Mouse (Mus musculus) c-Kit-negative CD71-positive TER-119-positive erythroid progenitor cells, embryonic 14.5 days (primary cell): ENCODE results near the gene Vmn1r27.

Experiments used
- DNase-seq: peaks from one replicate; pipeline ENCODE4 v3.0.0-alpha.2; 2013; ENCODE audit warnings: low read depth, low spot score

The Vmn1r27 gene

DNA sequence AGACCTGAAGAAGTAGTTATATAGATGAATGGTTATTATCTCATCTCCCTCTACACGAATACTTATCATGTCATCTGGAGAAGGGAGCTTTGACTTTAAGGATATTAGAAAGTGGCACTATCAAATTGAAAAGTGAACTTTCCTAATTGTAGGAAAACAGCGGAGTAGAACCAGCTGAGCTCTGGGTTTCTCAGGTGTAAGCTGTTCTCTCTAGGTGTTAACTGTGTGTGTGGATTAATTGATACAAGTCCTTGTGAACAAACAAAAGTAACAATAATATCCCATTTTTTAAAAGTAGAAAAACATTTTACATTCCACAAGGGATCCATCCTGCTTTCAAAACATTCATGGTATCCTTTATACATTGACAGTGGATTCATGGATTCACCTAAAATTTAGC is at the start of gene Vmn1r27:
Gene Vmn1r27, minus strand, starts transcription at position 101 of the 400 bp plus-strand sequence.
- DNase-seq = no peak

DNA sequence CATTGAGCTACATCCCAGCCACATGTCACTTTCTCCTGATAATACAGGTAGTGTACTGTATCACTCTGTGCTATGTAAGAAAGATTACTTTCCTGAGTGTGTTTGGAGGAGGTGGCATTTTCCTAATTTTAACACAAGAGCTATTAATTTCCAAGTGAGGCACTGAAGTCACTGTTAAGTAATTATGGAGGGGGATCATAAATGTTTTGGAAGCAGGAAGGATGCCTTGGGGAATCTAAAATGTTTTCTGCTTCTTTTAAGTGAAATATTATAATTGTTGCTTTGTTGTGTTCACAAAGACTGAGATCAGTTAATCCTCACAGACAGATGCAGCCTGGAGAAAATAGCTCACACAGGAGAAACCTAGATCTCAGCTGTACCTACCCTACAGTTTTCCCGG is 43.1 kb upstream of the Vmn1r27 start, which contains the start of gene Vmn1r28:
Gene Vmn1r28, plus strand, starts transcription at position 301 of the 400 bp plus-strand sequence.
- no peak for DNase-seq

- no peak for DNase-seq
These were observed 2.5 kb downstream of the Vmn1r27 start for GRCm38 (mm10) chr6:58216119-58216518.
